Mouse (Mus musculus) right cerebral cortex, postnatal 36 days (tissue): Measurements from ENCODE around the gene Ncapd3.

Experiments
- DNase-seq, 2 experiments: peaks; one replicate each; pipeline ENCODE4 v3.0.0; 2022; ENCODE audit warnings: low spot score in 2 of 2, mixed read lengths in 1 of 2

Gene Ncapd3

GRCm38 (mm10) chr9:27122963-27123362, 93.0 kb downstream of the Ncapd3 start:
- no peak for DNase-seq

- peak; percentile 36 to 65 for DNase-seq
These were observed 94.0 kb downstream of the Ncapd3 start for GRCm38 (mm10) chr9:27123947-27124346.

GRCm38 (mm10) chr9:27125450-27125849, 95.5 kb downstream of the Ncapd3 start:
- DNase-seq, result no peak

DNA sequence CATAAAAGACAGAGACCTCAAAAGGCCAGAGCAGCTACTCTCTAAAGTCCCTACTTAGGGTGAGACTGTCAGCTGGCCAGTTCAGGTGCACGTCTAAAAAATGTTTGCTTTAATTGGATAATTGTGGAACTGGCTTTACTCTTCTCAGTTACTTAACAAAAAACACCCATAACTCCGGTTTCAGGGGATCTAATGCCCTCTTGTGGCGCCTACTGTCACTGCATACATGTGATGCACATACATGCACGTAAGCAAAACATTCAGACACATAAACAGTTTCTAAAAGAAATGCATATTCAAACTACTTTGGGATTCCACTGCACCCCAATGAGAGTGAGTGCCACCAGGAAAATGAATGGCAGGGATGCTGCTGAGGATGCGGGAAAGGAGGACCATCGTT, 96.6 kb downstream of the Ncapd3 start:
- DNase-seq, result no peak

DNA sequence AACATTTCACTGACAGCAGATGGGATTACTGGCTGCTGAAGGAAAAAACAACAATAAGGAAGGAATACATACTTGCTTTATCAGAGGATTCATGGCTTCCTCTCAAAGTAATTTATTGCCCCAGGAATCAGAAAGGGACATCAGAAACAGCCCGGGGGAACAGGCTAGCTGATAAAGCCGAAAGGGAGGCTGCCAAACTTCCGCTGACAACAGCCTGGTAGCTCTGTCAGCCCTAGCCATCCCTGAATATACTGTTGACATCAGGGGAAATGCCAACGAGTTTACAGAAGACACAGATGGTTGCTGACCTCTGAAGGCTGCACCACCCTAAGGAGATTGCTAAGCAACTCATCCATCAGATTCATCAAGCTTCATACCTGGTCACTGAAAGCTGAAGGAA, 98.7 kb downstream of the Ncapd3 start:
- no peak for DNase-seq

DNA sequence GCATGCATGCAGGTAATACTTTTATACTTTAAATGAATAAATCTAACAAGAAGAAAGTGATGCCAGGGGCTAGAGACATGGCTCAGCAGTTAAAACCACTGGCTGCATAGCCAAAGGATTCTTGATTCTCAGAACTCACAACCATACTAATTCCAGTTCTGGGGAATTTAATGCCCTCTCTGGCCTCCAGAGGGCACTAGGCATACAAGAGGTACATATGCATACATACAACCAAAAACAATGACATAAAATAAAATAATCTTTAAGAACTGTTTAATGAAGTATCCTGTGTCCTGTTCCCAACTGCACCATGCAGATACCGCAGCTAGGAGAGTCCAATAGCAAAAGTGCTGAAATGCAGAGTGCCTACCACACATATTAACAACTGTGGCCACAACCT, 104.4 kb downstream of the Ncapd3 start:
- DNase-seq, result no peak

- DNase-seq, result no peak
These were observed 105.4 kb downstream of the Ncapd3 start for GRCm38 (mm10) chr9:27135372-27135771.

DNA sequence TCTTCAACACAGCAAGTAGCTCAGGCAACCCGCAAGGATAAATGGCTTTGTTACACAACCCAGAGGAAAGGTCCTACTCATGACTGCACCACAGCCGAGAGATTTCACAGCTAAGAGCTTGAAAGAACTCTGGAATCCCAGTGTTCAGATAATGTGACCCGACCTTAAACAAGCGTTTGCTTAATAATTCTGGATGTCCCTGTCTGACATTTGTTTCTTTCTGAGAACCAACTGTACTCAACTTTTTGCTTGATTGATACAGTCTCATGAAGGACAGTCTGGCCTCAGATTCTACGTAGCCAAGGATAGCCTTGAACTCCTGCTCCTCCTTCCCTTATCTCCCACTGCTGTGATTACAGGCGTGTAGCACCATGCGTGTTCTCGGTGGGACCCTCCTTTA, 106.7 kb downstream of the Ncapd3 start:
- DNase-seq, result no peak

DNA sequence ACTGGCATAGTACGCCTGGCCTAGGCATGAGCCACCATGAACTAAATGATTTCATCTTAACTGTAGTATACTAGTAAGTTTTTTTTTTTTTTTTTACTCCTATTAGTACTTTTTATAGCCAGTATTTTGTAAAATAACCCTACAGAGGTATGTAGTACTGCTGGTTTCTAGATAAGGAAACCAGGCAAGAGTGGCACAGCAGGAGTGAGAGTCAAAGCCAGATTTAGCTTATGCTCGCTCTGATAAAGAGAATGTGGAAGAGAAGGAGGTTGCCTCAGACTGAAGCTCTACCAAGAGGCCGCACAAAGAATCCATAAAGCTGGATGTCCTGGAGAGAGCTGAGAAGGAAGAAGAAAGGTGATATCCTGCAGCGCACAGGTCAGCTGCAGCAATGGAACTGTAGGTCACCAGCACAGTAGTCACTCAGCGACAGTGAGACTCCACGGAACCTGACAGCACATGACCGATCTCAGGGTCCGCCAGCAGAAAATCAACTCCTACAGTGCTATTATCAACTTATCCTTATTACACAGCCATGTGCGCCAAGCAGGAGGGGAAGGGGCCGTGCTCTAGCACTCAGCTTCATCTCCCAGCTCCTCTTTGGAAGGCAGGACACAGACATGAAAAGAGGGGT, 110.6 kb downstream of the Ncapd3 start:
- DNase-seq, result no peak

DNA sequence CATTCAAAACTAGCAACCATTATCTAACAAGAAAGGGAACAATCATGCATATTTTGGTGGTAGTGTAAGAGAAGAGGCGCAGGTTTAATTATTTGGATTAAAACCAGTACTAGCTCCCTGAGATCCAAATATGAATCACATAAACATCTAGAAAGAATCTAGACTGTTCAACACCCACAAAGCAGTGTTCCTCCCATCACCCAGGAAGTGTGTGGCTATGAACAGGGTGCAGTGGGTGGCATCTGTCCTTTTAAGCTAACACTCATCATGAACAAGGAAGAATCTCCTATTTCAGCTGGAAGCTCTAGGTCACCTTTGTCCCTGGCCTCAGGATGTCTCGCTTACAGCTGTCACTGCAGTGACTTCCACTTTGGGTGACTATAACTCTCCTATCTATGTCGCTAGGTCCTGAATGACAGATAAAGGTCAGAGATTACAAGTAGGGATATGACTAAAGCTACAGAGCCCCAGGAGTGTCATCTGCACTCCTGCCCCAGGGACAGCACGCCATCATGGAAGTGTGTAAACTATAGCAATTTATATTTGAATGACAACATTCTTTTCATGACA, 114.4 kb downstream of the Ncapd3 start:
- no peak for DNase-seq
